Mouse (Mus musculus): Measurements from ENCODE around the gene Hyou1. TPM values are rescaled to one million over a fixed set of nuclear protein-coding genes. Genes with fewer than 3 reads are reported as not detected.
"Not testable (repeated sequence)": the region's sequence is repeated elsewhere in the genome, so short reads cannot be mapped to it uniquely, and the experiment has no call there.

The Hyou1 gene
- polyA plus RNA-seq, 1 experiment from 2014 or later: 34.0 TPM

DNA sequence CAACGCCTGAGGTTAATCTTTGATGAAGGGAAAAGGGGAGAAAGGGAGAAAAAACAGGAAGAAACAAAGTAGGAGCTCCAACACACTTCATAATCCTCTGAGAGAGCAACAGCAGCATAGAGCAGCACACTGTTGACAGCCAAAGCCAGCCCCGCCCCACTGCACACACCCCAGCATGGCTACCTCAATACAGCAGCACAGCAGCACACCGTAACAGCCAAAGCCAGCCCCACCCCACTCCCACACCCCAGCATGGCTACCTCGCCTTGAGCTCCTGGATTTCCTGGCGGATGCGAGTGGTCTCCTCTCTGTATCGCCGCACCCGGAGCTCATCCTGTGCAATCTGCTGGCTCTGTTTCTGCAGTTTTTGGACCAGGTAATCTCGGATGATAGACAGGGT, 27.0 kb upstream of the Hyou1 start:
- Histone ChIP-seq H3K9me3 (no peaks in the 10 kb centered on the region), H3K27me3 (no peaks in the 10 kb centered on the region), H3K9ac (replicated peaks) (no peak overlapping the region), H3K36me3 (peaks cover 100% of the 10 kb centered on the region), H3K4me3 (replicated peaks) (no peak overlapping the region), H3K27ac (no peak overlapping the region), H3K4me2 (no peak overlapping the region), H3K4me1 (replicated peaks) (no peaks in the 10 kb centered on the region)
- WGBS: 94% methylated on average over 10 of the region's 10 CpGs
- no peak for ATAC-seq (ENCODE audit: insufficient number of reproducible peaks, insufficient read depth, low FRiP score, low TSS enrichment, low read depth)

DNA sequence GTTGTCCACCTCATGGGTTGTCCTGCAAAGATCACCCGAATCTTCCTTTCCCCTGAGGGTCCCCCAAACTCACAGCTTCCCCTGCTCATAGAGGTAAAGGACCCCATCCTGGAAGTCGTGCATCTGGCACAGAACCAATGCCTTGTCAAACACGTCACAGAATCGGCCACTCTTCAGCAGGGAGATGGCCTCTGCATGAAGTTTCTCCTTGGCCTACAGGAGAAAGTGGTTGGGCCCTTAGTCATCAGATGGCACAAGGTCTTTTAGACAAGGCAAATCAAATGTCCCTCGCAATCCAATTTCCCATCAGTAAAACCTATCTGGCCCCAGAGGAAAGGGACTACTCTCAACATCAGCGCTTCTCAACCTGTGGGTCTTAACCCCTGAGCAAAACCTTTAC, 26.1 kb upstream of the Hyou1 start:
- Histone ChIP-seq H3K36me3 (peaks cover 99% of the 10 kb centered on the region), H3K27ac (no peak overlapping the region)
- WGBS: 91% methylated on average over 6 of the region's 6 CpGs

GRCm38 (mm10) chr9:44357207-44357606, 22.1 kb upstream of the Hyou1 start:
- no peaks in the 10 kb centered on the region for H3K9me3 ChIP-seq
- H3K27ac ChIP-seq: no peak overlapping the region
- no peaks in the 10 kb centered on the region for H3K27me3 ChIP-seq
- H3K4me2 ChIP-seq: no peak overlapping the region
- peaks cover 8% of the 10 kb centered on the region for H3K4me1 ChIP-seq (replicated peaks)
- no peak for ATAC-seq (ENCODE audit: insufficient number of reproducible peaks, insufficient read depth, low FRiP score, low TSS enrichment, low read depth)
- 83% methylated on average over 4 of the region's 4 CpGs for WGBS
- no peak overlapping the region for H3K9ac ChIP-seq (replicated peaks)
- H3K4me3 ChIP-seq (replicated peaks): no peak overlapping the region
- H3K36me3 ChIP-seq: peaks cover 75% of the 10 kb centered on the region

More for the DNA sequence above, 26.1 kb upstream of the Hyou1 start:
- Histone ChIP-seq H3K4me2 (no peak overlapping the region), H3K4me3 (replicated peaks) (no peak overlapping the region), H3K9me3 (no peaks in the 10 kb centered on the region), H3K9ac (replicated peaks) (no peak overlapping the region; the same call in 1 of the 2 replicates), H3K4me1 (replicated peaks) (no peaks in the 10 kb centered on the region), H3K27me3 (no peaks in the 10 kb centered on the region)
- no peak for ATAC-seq (ENCODE audit: insufficient number of reproducible peaks, insufficient read depth, low FRiP score, low TSS enrichment, low read depth)

DNA sequence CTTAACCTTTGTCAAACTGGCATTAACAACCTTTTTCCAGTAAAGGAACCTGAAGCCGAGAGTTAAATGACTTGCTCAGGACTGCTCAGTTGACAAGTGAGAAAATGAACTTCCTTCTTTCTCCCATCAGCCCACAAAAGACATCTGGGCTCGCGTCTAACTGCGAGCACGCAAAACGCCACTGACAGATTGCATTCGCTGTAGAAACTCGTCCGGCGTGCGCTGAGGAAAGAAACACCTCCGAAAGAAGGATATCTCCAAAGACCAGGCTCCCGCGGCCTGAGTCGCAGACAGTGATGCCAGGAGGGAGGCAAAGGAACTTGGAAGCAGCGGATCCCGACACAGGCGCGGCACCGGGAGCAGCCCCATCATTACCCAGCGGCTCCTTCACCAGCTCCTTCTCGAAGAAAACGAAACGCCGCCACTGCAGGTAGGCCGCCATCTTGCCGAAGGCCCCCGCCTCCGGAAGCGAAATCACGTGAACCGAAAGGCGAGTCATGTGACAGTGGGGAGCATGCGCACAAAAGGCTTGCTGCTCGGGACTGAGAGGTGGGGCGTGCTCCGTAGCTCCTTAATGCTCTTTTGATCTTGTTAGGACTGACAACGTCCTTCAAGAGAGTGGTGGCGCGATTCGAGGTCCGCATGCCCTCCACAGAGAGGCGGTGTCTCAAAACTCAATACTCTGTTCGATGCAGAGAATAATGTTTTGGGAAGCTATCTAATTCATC, 17.9 kb upstream of the Hyou1 start, which contains the start of gene Vps11:
Vps11 (minus strand) TSS at position 481 of the 728 bp plus-strand sequence.
- no peaks in the 10 kb centered on the region for H3K9me3 ChIP-seq
- H3K9ac ChIP-seq (replicated peaks): peak within 1 kb of the TSS; percentile 82
- peak within 1 kb of the TSS; percentile 91 for H3K4me3 ChIP-seq (replicated peaks)
- peaks cover 8% of the 10 kb centered on the region for H3K4me1 ChIP-seq (replicated peaks)
- WGBS: under 1% methylated on average over 44 of the region's 44 CpGs
- no peaks in the 10 kb centered on the region for H3K27me3 ChIP-seq
- ATAC-seq (ENCODE audit: insufficient number of reproducible peaks, insufficient read depth, low FRiP score, low TSS enrichment, low read depth): peak; percentile 82; the same call in 1 of the 2 replicates
- peaks cover 34% of the 10 kb centered on the region for H3K36me3 ChIP-seq
- 0 out of 2 replicates have a peak within 1 kb of the TSS, but pooled peaks have one; percentile 45 for H3K27ac ChIP-seq
- H3K4me2 ChIP-seq: peak within 1 kb of the TSS; percentile 92

DNA sequence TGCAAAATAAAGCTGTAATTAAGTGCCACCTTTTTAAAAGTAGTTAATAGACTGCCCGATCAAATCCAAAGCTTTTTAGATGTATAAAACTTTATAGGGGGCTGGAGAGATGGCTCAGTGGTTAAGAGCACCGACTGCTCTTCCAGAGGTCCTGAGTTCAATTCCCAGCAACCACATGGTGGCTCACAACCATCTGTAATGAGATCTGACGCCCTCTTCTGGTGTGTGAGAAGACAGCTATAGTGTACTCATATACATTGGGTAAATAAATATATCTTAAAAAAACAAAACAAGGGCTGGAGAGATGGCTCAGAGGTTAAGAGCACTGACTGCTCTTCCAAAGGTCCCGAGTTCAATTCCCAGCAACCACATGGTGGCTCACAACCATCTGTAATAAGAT, 17.4 kb upstream of the Hyou1 start:
- not testable (repeated sequence) for H3K9ac ChIP-seq (replicated peaks)
- H3K27ac ChIP-seq: 0 out of 2 replicates have a peak overlapping the region, but pooled peaks have one; percentile 45
- 43% methylated on average over 4 of the region's 4 CpGs for WGBS

GRCm38 (mm10) chr9:44364480-44364879, 14.8 kb upstream of the Hyou1 start:
- H3K27me3 ChIP-seq: no peaks in the 10 kb centered on the region
- no peak overlapping the region for H3K4me3 ChIP-seq (replicated peaks)
- H3K27ac ChIP-seq: no peak overlapping the region
- H3K9me3 ChIP-seq: no peaks in the 10 kb centered on the region
- peaks cover 8% of the 10 kb centered on the region for H3K4me1 ChIP-seq (replicated peaks)
- peaks cover 5% of the 10 kb centered on the region for H3K36me3 ChIP-seq
- H3K9ac ChIP-seq (replicated peaks): no peak overlapping the region
- 58% methylated on average over 3 of the region's 3 CpGs for WGBS
- no peak overlapping the region for H3K4me2 ChIP-seq
- ATAC-seq (ENCODE audit: insufficient number of reproducible peaks, insufficient read depth, low FRiP score, low TSS enrichment, low read depth): no peak

More for the DNA sequence above, 17.4 kb upstream of the Hyou1 start:
- not testable (repeated sequence) for H3K9me3 ChIP-seq; ATAC-seq (ENCODE audit: insufficient number of reproducible peaks, insufficient read depth, low FRiP score, low TSS enrichment, low read depth); H3K4me1 ChIP-seq (replicated peaks); H3K27me3 ChIP-seq
- H3K4me2 ChIP-seq: peak overlapping the region; percentile 92
- peak overlapping the region; percentile 91 for H3K4me3 ChIP-seq (replicated peaks)
- H3K36me3 ChIP-seq: peaks cover 28% of the 10 kb centered on the region

DNA sequence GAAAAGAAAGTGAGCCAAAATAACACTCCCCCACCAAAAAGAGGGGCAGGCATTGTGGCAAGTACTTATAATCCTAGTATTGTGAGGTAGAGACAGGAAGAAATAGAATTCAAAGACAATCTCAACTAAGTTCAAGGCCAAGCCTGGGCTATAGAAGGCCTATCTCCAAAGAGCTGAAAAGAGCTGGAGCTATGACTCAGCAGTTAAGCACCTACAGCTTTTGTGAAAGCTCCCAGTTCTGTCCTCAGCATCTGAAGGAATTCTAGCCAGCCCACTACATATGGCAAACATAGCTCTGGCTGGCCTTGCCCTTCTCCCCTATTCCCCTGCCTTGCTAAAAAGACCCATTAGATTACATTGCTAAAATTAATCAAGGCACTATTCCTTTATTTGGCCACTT, 5.9 kb upstream of the Hyou1 start:
- no peaks in the 10 kb centered on the region for H3K9me3 ChIP-seq
- ATAC-seq (ENCODE audit: insufficient number of reproducible peaks, insufficient read depth, low FRiP score, low TSS enrichment, low read depth): no peak
- peaks cover 2% of the 10 kb centered on the region for H3K4me1 ChIP-seq (replicated peaks)
- no peak overlapping the region for H3K9ac ChIP-seq (replicated peaks)
- H3K36me3 ChIP-seq: no peaks in the 10 kb centered on the region
- H3K27me3 ChIP-seq: no peaks in the 10 kb centered on the region
- H3K4me2 ChIP-seq: no peak overlapping the region
- H3K4me3 ChIP-seq (replicated peaks): no peak overlapping the region
- no peak overlapping the region for H3K27ac ChIP-seq

GRCm38 (mm10) chr9:44376141-44376540, 3.1 kb upstream of the Hyou1 start:
- Histone ChIP-seq H3K9ac (replicated peaks) (no peak overlapping the region), H3K4me1 (replicated peaks) (peaks cover 16% of the 10 kb centered on the region), H3K27ac (no peak overlapping the region), H3K4me3 (replicated peaks) (no peak overlapping the region), H3K27me3 (no peaks in the 10 kb centered on the region), H3K9me3 (no peaks in the 10 kb centered on the region), H3K4me2 (no peak overlapping the region), H3K36me3 (peaks cover 7% of the 10 kb centered on the region)
- WGBS: 90% methylated on average over 6 of the region's 6 CpGs
- ATAC-seq (ENCODE audit: insufficient number of reproducible peaks, insufficient read depth, low FRiP score, low TSS enrichment, low read depth): no peak

DNA sequence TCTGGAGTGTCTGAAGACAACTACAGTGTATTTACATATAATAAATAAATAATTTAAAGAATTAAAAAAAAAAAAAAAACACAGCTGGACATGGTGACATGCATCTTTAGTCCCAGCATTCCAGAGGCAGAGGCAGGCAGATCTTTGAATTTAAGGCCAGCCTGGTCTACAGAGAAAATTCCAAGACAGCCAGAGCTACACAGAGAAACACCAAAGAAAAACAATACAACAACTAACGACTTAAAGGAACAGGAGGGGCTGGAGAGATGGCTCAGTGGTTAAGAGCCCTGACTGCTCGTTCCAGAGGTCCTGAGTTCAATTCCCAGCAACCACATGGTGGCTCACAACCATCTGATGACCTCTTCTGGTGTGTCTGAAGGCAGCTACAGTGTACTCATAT, 2.0 kb upstream of the Hyou1 start:
- 84% methylated on average over 2 of the region's 2 CpGs for WGBS
- H3K36me3 ChIP-seq: peaks cover 19% of the 10 kb centered on the region
- H3K9ac ChIP-seq (replicated peaks): not testable (repeated sequence)

GRCm38 (mm10) chr9:44378153-44378730, 1.0 kb upstream of the Hyou1 start:
- H3K4me1 ChIP-seq (replicated peaks): peaks cover 16% of the 10 kb centered on the region
- no peaks in the 10 kb centered on the region for H3K27me3 ChIP-seq
- H3K4me3 ChIP-seq (replicated peaks): peak overlapping the region; percentile 87
- H3K36me3 ChIP-seq: peaks cover 28% of the 10 kb centered on the region
- H3K27ac ChIP-seq: no peak overlapping the region; the same call in 1 of the 2 replicates
- H3K9ac ChIP-seq (replicated peaks): peak overlapping the region; percentile 90
- peak overlapping the region; percentile 66 for H3K4me2 ChIP-seq
- no peaks in the 10 kb centered on the region for H3K9me3 ChIP-seq
- 88% methylated on average over 5 of the region's 5 CpGs for WGBS
- no peak for ATAC-seq (ENCODE audit: insufficient number of reproducible peaks, insufficient read depth, low FRiP score, low TSS enrichment, low read depth)

More for the DNA sequence above, 2.0 kb upstream of the Hyou1 start:
- peaks cover 16% of the 10 kb centered on the region for H3K4me1 ChIP-seq (replicated peaks)
- ATAC-seq (ENCODE audit: insufficient number of reproducible peaks, insufficient read depth, low FRiP score, low TSS enrichment, low read depth); H3K4me3 ChIP-seq (replicated peaks); H3K27me3 ChIP-seq; H3K9me3 ChIP-seq; H3K27ac ChIP-seq; H3K4me2 ChIP-seq: not testable (repeated sequence)

- Histone ChIP-seq H3K4me2 (peak overlapping the region; percentile 92), H3K9me3 (no peaks in the 10 kb centered on the region), H3K4me1 (replicated peaks) (peaks cover 16% of the 10 kb centered on the region), H3K27ac (peak overlapping the region; percentile 80), H3K4me3 (replicated peaks) (peak overlapping the region; percentile 87), H3K36me3 (peaks cover 44% of the 10 kb centered on the region), H3K27me3 (no peaks in the 10 kb centered on the region), H3K9ac (replicated peaks) (peak overlapping the region; percentile 90)
- 0 out of 2 replicates have a peak, but pooled peaks have one; percentile 5 for ATAC-seq (ENCODE audit: insufficient number of reproducible peaks, insufficient read depth, low FRiP score, low TSS enrichment, low read depth)
- 9% methylated on average over 15 of the region's 15 CpGs for WGBS
Measured at GRCm38 (mm10) chr9:44379862-44380261, 572 bp downstream of the Hyou1 start.

All from limb, embryonic 12.5 days (tissue).